Mouse (Mus musculus): ENCODE data around the gene Nifk.

GRCm38 (mm10) chr1:118292291-118292690, 29.3 kb upstream of the Nifk start:
- TF ChIP-seq CTCF (IDR thresholded peaks at IDR 0.05; ENCODE audit: control insufficient read depth, insufficient read depth, insufficient read length): no peak
- no peak for TF ChIP-seq MAX (IDR thresholded peaks at IDR 0.05)
- no peak for TF ChIP-seq USF1 (IDR thresholded peaks at IDR 0.05; ENCODE audit: low read depth)
- TF ChIP-seq CEBPB (IDR thresholded peaks at IDR 0.05; ENCODE audit: low read depth): no peak
- no peak for TF ChIP-seq MYOG (IDR thresholded peaks at IDR 0.05; ENCODE audit: control insufficient read depth, extremely low read depth, insufficient read length)
